Mouse (Mus musculus) hindlimb bud, embryonic 11.5 days (tissue): ENCODE results near the gene Olfr1243.
"Not testable (repeated sequence)": the region's sequence is repeated elsewhere in the genome, so short reads cannot be mapped to it uniquely, and the experiment has no call there.

ENCODE experiments used
- DNase-seq: peaks from one replicate; pipeline ENCODE4 v3.0.0-alpha.2; 2012; ENCODE audit warnings: low read depth, low spot score; ENCODE audit errors: extremely low spot score

The Olfr1243 gene

DNA sequence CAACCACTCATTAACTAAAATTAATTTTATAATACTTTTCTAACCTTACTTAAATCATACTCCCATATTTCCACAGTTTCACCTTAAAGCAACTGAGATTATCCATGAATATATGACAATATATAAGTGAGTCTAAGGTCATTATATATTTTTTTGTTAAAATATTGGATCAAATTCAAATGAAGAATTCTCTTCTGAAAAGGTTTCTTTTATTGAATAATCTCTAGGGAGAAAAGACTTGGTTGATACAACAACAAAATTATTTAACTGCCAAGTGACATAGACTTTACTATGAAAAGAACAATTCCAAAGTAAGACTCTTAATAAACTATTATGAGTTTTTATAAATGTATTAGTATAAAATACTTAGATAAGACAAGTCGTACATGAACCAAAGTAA, at the start of gene Olfr1243:
Olfr1243 (minus strand) TSS at position 101 of the 400 bp plus-strand sequence.
- DNase-seq, result no peak

DNA sequence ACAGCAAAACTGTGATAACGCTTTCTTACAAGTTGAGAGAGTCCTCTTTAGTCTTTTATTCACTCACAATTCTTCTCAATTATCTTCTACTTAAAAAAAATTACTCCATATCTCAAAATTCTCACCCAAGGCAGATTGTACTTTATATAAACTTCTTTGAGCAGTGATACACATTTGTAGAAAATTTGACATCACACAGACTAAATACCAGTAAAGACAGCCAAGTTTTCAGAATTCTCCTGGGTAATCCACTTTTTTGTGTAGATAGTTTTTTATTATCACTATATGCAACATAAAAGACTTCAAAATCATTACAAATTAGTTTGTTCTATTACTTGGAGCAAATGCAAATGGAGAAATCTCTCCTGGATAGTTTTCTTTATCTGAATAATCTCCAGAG, 47.1 kb upstream of the Olfr1243 start, which contains the start of gene Olfr1245:
Olfr1245 (minus strand) TSS at position 101 of the 400 bp plus-strand sequence.
- DNase-seq, result no peak

DNA sequence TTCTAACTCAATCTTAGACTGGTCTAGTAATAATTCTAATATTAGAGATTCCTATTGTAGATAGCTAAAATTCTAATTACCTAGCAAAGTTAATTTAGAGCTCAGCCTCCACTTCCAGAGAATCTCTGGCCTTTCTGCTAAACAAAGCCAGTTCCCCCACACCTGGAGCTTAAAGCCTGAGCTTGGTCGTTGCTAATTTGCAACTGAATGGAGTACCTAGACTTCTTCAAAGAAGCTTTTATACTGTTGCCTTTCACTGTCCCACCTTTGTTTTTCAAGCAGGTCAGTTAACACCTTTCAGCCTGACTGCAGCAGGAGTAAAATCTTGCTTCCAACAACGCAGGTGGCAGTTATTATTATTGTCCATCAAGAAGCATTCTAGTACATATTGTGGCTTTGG, 31.4 kb upstream of the Olfr1243 start:
- not testable (repeated sequence) for DNase-seq

DNA sequence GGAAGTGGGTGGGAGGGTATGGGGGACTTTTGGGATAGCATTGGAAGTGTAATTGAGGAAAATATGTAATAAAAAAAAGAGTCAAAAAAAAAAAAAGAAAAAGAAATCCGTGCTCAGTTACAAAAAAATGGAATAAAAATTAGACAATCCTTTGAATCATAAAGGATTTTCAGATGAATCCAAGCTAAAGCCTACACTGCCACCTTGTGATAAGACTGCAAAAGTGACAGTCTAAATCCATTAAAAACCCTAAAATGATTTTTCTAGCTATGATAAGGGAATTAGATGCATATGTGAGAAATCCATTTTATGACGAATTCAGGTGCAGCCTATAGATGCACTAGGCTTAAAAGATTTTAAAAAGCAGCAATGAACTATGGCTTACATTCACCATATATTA, 13.2 kb upstream of the Olfr1243 start:
- peak; percentile 0 for DNase-seq

DNA sequence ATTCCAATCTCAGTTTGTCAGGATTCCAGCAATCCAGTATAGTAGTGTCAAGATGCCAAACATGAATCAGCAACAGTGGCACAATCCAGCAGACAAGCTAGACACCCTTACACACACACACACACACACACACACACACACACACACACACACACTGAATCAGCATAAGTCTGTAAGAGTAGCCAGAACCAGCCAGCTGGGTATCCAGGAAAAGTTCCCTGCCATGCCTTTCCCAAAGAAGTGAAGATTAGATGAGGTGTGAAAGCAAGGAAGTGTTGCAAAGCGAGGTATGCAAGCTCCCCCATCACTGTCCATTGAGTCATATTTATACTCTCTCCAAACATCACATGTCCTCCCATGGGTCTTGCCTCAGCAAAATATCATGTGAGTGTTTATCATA, 8.6 kb upstream of the Olfr1243 start:
- DNase-seq, result no peak

DNA sequence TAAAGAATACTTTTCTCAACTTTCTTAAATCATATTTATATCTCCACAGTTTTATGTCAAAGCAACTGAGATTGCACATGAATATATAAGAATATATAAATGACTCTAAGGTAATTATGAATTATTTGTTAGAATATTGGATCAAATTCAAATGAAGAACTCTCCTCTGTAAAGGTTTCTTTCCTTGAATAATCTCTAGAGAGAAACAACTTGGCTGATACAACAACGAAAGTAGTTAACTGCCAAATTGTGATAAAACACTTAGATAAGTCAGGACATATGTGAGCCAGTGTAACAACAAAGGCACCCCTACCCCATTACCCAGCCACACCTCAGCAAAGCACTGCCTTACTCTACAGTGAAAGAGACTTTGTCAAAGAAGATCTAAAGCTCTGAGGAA, 33.1 kb downstream of the Olfr1243 start, which contains the start of gene Olfr1242:
Olfr1242 (minus strand) TSS at position 101 of the 400 bp plus-strand sequence.
- no peak for DNase-seq

DNA sequence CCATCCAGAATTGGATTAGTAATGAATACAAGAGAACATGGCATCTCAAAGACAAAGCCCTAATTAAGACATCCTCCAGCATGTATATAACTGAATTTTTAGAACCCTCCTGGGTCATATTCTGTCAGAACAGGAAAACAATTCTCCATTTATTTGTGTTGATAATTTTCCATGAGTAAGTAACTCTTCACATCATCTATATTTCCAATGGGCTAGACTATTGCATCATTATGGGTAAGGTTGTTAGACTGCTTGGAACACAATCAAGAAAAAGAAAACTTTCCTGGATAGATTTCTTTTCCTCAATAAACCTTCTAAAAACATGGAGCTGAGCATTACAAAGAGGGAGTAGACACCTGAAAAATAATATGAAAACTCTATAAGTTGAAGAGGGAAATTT, 44.3 kb downstream of the Olfr1243 start, which contains the start of gene Olfr1241:
Olfr1241 (minus strand) TSS at position 101 of the 400 bp plus-strand sequence.
- no peak for DNase-seq
